Mouse (Mus musculus): ENCODE data around the gene Fbxw11.
"Not testable (repeated sequence)": the region's sequence is repeated elsewhere in the genome, so short reads cannot be mapped to it uniquely, and the experiment has no call there.

Gene Fbxw11

DNA sequence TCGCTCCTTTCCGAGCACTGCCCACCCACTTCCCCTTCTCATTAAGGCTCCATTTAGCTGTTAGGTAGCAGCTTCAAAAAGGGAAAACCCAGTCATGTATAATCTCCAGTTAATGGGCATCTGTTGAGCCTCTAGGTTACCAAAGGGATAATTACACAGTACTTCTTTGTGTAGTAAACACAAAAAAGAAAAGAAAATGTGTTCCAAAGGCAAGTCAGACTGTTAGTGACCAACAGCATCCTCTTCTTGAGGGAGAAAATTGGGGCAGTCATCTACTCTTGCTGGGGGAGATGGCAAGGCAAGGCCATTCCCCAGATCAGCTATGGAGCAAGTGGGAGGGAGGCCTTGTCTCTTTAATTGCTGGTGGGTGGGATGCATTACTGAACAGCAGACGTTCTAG is 65.0 kb downstream of the Fbxw11 start:
- no peak for DNase-seq (ENCODE audit: extremely low spot score, low spot score)

DNA sequence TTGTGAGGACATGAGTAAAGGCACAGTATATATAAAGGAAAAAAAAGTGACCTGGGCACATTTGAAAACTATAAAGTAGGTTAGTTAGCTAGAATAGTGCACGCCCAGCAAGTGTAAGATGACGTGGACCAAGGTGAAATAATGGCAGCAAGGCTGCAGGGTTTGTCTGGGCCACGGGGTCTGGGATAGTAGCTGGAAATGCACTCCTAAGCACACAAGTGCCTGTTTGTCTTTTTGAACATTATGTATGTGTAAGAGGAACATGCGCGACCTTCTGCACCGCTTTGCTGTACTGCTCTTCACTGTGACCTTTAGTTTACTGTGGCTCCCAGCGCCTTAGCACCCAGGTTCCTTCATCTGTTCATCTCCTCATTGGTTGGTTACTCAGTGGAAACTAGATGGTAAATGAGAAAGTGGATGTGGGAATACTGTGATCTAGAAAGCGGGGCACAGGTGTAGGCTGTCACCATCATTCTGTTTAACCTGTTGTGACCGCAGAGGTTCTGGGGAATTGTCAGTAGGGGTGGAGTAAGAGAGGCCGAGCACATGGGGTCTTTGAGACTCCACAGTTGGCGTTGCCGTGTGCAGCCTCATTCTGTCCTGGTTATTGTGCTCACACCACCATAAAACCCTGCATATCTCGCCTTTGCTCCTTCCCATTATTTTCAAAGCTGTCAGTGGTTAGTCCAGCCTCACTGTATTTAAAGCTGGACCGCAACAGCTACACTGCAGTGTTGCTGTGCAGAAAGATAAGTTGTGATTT is 66.4 kb downstream of the Fbxw11 start:
- no peak for DNase-seq (ENCODE audit: extremely low spot score, low spot score)

GRCm38 (mm10) chr11:32709563-32709962 is 67.0 kb downstream of the Fbxw11 start:
- DNase-seq (ENCODE audit: extremely low spot score, low spot score): peak; percentile 30

DNA sequence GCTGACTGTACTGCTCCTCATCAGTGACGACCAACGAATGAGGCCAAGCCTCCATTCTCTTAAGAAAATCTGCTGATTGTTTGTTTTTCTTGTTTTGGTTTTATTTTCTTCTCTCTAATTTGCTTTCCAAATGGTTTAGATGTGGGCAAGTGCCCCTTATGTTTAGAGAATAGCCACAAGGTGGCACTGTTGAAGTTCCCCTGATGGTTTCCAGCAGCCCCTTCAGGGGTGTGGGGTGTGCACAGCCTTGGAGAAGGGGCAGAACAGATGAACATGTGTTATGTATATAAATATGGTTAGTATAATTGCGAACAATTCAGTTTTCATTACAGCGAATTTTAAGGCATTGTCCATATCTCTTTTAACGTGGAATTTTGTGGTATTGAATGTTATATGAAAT is 71.7 kb downstream of the Fbxw11 start:
- no peak for DNase-seq (ENCODE audit: extremely low spot score, low spot score)

DNA sequence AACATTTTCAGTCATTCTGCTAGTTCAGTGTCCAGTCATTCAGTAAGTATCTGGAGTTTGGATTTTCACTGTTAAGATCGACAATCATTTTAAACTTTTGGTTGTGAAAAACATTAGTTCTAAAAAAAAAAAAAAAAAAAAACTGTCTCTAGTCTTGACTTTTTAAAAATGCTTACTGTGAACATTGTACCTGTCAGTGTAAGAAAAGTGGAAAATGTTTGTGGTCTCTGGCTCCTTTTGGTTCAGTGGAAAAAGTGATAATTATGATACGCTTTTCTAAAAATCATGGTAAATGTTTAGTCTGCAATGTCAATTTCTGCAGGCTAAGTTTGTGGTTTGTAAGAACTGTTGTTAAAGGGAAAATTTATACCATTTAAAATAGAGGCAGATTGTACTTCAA is 72.4 kb downstream of the Fbxw11 start:
- no peak for DNase-seq (ENCODE audit: extremely low spot score, low spot score)

- no peak for DNase-seq (ENCODE audit: extremely low spot score, low spot score)
These were observed 73.0 kb downstream of the Fbxw11 start for GRCm38 (mm10) chr11:32715495-32715894.

DNA sequence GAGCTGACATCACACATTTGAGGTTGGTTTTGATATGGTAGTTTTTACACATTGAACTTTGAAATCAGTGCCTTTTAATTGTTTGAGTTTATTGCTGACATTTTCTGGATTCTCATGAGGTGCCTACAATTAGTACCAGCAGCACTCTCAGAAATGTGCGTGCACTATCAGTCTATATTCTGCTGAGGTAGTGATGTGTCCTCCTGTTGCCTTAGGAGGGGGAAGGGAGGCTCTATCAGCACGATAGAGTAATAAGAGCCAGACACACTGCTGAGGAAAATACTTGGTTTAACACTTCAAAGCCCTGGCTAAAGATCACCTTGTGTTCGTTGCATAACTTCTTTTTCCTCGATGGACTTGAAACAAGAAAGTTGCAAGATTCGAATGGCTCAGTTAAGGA is 73.4 kb downstream of the Fbxw11 start:
- no peak for DNase-seq (ENCODE audit: extremely low spot score, low spot score)

GRCm38 (mm10) chr11:32716876-32717275 is 74.4 kb downstream of the Fbxw11 start:
- no peak for DNase-seq (ENCODE audit: extremely low spot score, low spot score)

DNA sequence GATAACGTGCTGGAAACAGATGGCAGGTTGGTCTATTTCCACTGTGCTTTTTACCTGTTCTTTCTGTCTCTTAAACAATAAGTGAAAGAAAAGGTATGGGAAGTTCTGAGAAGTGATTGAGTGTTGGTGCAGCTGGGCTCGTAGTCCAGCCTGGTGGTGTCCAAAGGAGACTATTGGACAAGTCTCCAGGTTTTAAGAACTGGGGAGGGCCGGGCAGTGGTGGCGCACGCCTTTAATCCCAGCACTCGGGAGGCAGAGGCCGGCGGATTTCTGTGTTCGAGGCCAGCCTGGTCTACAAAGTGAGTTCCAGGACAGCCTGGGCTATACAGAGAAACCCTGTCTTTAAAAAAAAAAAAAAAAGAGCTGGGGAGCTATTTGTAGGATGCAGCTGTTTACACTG is 75.2 kb downstream of the Fbxw11 start:
- not testable (repeated sequence) for DNase-seq (ENCODE audit: extremely low spot score, low spot score)

DNA sequence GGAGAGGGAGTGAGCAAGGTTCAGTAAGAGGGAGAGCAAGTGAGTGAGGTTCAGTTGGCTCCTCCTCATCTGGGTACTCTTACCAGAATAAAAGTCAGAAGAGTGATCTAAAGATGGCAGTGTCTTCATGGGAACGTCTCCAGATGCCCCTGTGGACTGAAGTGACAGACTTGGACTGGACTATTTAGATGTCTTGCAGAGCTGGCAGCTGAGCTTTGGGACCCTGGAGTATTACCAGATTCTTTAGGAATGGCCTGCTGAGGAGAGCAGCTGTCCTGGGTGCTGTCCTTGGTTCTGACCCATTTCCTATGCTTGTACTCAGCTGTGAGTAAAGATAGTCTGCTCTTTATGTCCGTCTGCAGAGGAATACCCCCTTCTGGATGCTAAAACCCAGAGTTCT is 75.8 kb downstream of the Fbxw11 start:
- no peak for DNase-seq (ENCODE audit: extremely low spot score, low spot score)

DNA sequence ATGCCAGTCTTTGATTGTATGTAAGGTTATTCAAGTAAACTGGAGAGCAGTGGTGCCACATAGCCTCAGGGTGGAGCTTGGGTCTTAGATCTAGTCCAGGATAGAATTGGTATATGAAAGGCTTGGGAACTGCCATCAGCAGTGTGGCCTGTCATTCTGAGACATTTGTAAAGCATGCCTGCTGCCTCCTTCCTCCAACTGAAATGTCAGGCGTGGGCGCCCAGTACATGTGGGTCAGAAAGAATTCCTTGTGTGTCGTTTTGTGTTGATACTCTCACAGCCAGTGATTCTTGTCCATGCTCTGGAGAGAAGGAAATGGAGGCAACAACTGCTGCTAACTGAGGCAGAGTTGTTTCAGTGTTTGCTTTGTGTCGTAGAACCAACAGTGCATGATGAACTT is 76.5 kb downstream of the Fbxw11 start:
- no peak for DNase-seq (ENCODE audit: extremely low spot score, low spot score)

DNA sequence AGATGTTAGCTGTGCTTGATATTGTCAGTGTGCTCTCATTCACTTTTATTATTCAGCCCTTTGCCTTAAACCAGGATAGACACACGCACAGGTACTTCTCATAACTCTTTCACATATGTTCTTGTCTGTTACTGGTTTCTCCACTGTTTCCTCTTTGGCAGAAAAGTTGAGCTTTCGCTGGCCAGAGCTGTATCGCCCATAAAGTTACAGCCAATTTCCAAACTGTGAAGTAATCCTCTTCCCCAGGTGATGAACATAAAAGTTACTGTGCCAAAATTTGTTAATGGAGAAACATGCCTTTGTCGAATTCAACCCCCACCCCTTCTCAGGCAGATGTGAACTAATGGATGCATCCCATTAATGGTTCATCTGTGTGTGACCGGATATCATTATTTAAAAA is 80.1 kb downstream of the Fbxw11 start:
- DNase-seq (ENCODE audit: extremely low spot score, low spot score): no peak

GRCm38 (mm10) chr11:32723287-32723686 is 80.8 kb downstream of the Fbxw11 start:
- DNase-seq (ENCODE audit: extremely low spot score, low spot score): no peak

- no peak for DNase-seq (ENCODE audit: extremely low spot score, low spot score)
These were observed 82.6 kb downstream of the Fbxw11 start for GRCm38 (mm10) chr11:32725171-32725570.

DNA sequence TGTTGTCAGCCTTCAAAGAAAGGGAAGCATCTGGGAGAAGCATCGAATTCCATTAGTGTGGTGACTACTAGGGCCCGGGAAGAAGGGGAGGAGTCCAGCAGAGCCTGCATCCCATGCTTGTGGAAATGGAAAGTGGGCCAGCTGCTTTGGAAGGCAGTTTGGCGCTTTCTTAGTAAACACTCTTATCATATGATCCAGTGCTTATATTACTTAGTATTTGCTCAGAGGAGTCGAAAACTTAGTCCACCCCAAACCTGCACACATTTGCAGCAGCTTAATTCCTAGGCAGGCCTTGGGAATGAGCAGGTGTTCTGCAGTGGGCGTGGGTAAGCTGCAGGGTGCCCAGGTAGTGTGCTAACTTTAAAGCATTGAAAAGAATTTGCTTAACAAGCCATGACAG is 89.9 kb downstream of the Fbxw11 start:
- no peak for DNase-seq (ENCODE audit: extremely low spot score, low spot score)

GRCm38 (mm10) chr11:32733195-32733594 is 90.7 kb downstream of the Fbxw11 start:
- DNase-seq (ENCODE audit: extremely low spot score, low spot score): no peak

DNA sequence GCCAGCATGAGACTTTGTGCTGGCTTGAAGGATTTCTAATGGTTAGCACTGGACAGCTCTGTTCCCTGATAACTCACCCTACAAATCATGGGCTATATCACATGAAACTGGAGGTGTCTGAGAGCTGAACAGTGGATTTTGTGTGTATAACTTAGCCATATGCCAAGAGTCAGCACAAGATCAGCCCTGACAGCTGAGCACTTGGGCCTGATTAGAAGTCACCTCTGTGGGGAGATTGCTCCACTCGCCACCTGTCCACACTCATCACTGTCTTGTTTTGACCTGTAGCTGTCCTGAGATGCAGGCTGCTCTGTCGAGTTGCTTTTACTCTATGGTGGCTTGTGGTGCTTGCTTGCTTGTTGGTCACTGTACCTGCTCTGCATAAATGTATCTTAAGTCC is 93.8 kb downstream of the Fbxw11 start:
- DNase-seq (ENCODE audit: extremely low spot score, low spot score): no peak

DNA sequence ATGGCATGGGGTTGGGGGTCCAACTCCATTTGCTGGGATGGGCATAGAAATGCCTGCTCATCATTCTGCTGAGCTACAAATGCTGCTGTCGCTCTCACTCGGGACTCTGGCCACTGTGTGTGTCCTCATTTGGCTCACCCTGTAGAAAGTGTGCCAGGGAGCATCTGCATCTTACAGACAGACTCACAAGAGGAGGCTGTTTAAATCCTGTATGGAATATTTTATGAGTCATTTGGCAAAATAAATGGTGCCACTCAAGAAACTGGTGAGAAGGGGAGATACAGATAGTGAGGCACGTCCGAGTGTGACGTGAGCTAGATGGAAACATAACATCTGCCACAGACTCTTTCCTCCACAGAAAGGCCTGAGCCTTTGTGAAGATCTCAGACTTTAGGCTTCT is 95.2 kb downstream of the Fbxw11 start:
- no peak for DNase-seq (ENCODE audit: extremely low spot score, low spot score)

DNA sequence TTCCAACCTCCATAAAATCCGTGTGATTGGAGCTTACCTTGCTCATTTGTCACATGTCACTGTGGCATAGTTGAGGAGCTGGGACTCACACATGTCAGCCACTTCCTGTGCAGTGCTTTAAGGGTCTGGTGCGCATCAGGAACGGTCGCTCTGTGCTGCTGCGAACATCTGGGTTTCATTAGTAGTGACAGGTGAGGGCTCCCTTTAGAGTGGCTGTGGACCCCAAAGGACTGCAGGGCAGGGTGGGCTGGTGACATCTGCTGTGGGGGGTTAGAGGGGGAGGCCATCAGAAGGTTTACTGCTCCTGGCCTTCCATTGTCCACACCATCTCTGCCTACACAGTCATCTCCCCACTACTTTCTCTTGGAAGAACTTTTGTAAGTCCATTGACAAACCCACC is 101.4 kb downstream of the Fbxw11 start:
- no peak for DNase-seq (ENCODE audit: extremely low spot score, low spot score)

DNA sequence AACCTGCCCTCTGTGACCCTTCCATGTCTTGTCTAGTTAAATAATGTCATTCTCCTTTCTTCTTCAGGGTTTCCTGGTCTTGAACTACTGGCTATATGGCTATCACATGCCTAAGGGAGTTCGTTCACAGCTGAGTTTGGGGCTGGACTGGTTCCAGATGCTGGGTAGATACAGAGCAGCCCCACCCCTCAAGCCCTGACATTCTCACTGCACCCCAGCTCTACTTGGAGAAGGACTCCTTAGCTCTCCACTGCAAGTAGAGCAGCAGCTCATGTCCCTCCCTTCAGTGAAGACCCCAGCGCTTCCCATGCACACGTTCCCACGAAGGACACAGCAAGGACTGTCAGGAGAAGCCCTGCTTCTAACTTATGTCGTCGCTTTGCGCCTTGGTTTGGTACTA is 101.9 kb downstream of the Fbxw11 start:
- no peak for DNase-seq (ENCODE audit: extremely low spot score, low spot score)

DNA sequence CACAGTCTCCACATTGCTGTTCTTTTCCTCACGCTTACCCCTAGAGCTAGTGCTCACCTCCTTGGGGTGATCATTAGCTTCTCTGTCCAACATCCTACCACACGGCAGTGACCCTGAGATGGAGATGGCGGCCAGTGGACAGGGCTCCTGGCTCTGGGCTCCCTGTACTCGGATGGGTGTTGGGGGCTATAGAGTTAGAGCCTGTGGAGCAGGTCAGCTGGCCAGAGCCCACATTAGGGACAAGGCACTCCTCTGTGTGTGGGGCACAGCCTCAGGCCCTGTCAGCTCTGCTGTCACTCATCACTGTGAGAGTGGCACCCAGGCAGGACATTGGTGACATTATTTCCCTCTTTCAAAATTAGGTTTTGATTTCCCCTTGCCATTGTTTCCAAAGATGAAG is 102.9 kb downstream of the Fbxw11 start:
- DNase-seq (ENCODE audit: extremely low spot score, low spot score): no peak

DNA sequence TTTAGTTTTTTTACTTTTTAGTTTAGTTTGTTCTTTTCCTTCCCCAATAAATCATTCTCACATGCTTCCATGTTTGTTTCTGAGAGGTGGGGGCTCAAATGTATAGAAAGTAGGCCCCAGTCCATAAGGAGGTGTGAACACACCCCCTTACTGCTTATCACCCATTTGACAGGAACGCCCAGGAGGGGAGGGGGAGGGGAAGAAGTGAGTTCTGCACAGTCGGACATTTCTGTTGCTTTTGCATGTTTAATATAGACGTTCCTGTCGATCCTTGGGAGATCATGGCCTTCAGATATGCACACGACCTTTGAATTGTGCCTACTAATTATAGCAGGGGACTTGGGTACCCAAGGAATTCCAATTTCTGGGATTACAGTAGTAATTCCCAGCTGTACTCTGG is 103.5 kb downstream of the Fbxw11 start:
- no peak for DNase-seq (ENCODE audit: extremely low spot score, low spot score)

DNA sequence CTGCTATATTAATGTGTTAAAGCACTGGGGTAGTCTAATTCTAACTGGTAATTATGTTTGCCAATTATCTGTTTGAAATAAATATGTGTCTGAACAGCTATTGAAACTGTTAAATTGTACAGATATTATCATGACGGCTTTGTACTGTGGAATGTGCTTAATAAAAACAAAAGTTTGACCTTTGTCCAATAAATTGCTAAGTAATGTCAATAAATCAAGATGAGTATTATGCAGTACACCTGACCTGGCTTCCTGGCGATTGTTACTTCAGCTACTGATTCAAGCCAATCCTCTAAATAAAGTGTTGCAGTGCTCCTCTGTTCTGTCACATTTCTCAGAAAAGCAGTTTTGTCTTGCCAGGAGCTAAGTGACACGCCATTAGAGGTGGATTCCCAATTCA is 104.0 kb downstream of the Fbxw11 start:
- DNase-seq (ENCODE audit: extremely low spot score, low spot score): no peak

- no peak for DNase-seq (ENCODE audit: extremely low spot score, low spot score)
These were observed 106.3 kb downstream of the Fbxw11 start for GRCm38 (mm10) chr11:32748800-32749199.

Data from neural tube, embryonic 10.5 days (tissue).